ENCODE assay signal across 10 mouse cellular contexts in genomic region chr16:45409064-45409446, GRCm38 (mm10). TPM values are rescaled to one million over a fixed set of nuclear protein-coding genes. Genes with fewer than 3 reads are reported as not detected.
DNase-seq lines count a peak whose midpoint lies in the region; ATAC-seq and TF ChIP-seq lines count a peak whose summit lies in the region.
"Not testable (repeated sequence)": the region's sequence is repeated elsewhere in the genome, so short reads cannot be mapped to it uniquely, and the experiment has no call there.
"Had no signal": no experiment of that assay in that cellular context is flagged by ENCODE, and none has a peak within 500 bp of the region (broad histone marks: within the 10 kb centered on the region; RNA-seq: fewer than 3 reads in every experiment).

No protein-coding gene starts in this region.

- not testable (repeated sequence) for H3K27ac ChIP-seq in CH12.LX (ENCODE audit: insufficient read depth, low read depth); embryonic facial prominence, embryonic 15.5 days (replicated peaks); heart, embryonic 10.5 days; kidney, embryonic 16.5 days (ENCODE audit: low read length); liver, embryonic 12.5 days
- H3K27ac ChIP-seq in hindbrain, embryonic 14.5 days: peak overlapping the region; percentile 94
- peak overlapping the region; percentile 97 for H3K27ac ChIP-seq in neural tube, embryonic 13.5 days (replicated peaks)

- H3K27me3 ChIP-seq in CH12.LX (replicated peaks); embryonic facial prominence, embryonic 15.5 days; heart, embryonic 10.5 days (ENCODE audit: insufficient read depth, poor library complexity, severe bottlenecking); hindbrain, embryonic 14.5 days (ENCODE audit: control insufficient read depth, insufficient read depth, low read length); kidney, embryonic 16.5 days (ENCODE audit: insufficient read depth, low read length); neural tube, embryonic 13.5 days: not testable (repeated sequence)
- peaks cover 19% of the 10 kb centered on the region; the same call in 1 of the 2 replicates for H3K27me3 ChIP-seq in liver, embryonic 12.5 days (replicated peaks)
- H3K27me3 ChIP-seq in megakaryocyte, embryonic 14.5 days (replicated peaks): peaks cover 11% of the 10 kb centered on the region

- 39% methylated on average over 7 of the region's 7 CpGs for WGBS in embryonic facial prominence, embryonic 15.5 days
- 41% methylated on average over 7 of the region's 7 CpGs for WGBS in heart, embryonic 10.5 days
- WGBS in hindbrain, embryonic 14.5 days: 33% methylated on average over 7 of the region's 7 CpGs
- 24% methylated on average over 7 of the region's 7 CpGs for WGBS in kidney, embryonic 16.5 days
- 29% methylated on average over 7 of the region's 7 CpGs for WGBS in liver, embryonic 12.5 days (ENCODE audit: insufficient replicate concordance)
- 34% methylated on average over 7 of the region's 7 CpGs for WGBS in neural tube, embryonic 13.5 days

- H3K4me1 ChIP-seq in CH12.LX (ENCODE audit: control insufficient read depth in 1 of 2, insufficient read depth in 2 of 2): peaks cover 3 to 27% of the 10 kb centered on the region in 2 experiments; a peak in 2 of 4 replicates
- H3K4me1 ChIP-seq in embryonic facial prominence, embryonic 15.5 days; heart, embryonic 10.5 days; kidney, embryonic 16.5 days (ENCODE audit: insufficient read depth, low read length); liver, embryonic 12.5 days; megakaryocyte, embryonic 14.5 days: not testable (repeated sequence)
- peaks cover 14% of the 10 kb centered on the region; the same call in 1 of the 2 replicates for H3K4me1 ChIP-seq in hindbrain, embryonic 14.5 days (replicated peaks; ENCODE audit: control insufficient read depth, insufficient read depth, low read length)
- H3K4me1 ChIP-seq in neural tube, embryonic 13.5 days (replicated peaks): peaks cover 16% of the 10 kb centered on the region

- in situ Hi-C loops in CH12.LX (cut with MboI; ENCODE audit: low pct_ligation_motif_present, low pct_unique_long_range_greater_than_20kb, low sequenced_read_pairs): loop anchor here (10.0 kb wide), 1 partner anchor 74 kb away; no protein-coding TSS in a partner anchor

- peak overlapping the region; percentile 24 for H3K4me2 ChIP-seq in CH12.LX (ENCODE audit: insufficient read depth, low read depth, poor library complexity, severe bottlenecking)
- peak overlapping the region; percentile 76 for H3K4me2 ChIP-seq in embryonic facial prominence, embryonic 15.5 days (replicated peaks)
- peak overlapping the region; percentile 63 for H3K4me2 ChIP-seq in hindbrain, embryonic 14.5 days (replicated peaks)
- H3K4me2 ChIP-seq in kidney, embryonic 16.5 days (replicated peaks; ENCODE audit: low read depth, low read length): peak overlapping the region; percentile 77
- peak overlapping the region; percentile 66 for H3K4me2 ChIP-seq in liver, embryonic 12.5 days
- H3K4me2 ChIP-seq in neural tube, embryonic 13.5 days: peak overlapping the region; percentile 59

- not testable (repeated sequence) for H3K36me3 ChIP-seq in CH12.LX (replicated peaks in 1 of 2; ENCODE audit: control insufficient read depth in 1 of 2, insufficient read depth in 1 of 2, low read length in 1 of 2); embryonic facial prominence, embryonic 15.5 days; heart, embryonic 10.5 days; hindbrain, embryonic 14.5 days (replicated peaks; ENCODE audit: control insufficient read depth, insufficient read depth); kidney, embryonic 16.5 days (ENCODE audit: insufficient read depth, low read length); liver, embryonic 12.5 days; megakaryocyte, embryonic 14.5 days (replicated peaks; ENCODE audit: low read length); neural tube, embryonic 13.5 days

- DNase-seq in CH12.LX (ENCODE audit: extremely low read depth); heart, embryonic 10.5 days (ENCODE audit: low spot score); hindbrain, embryonic 14.5 days (ENCODE audit: low spot score): not testable (repeated sequence)

- TF ChIP-seq EP300 in CH12.LX (IDR thresholded peaks at IDR 0.05; ENCODE audit: low read length): not testable (repeated sequence)

- TF ChIP-seq RAD21 in CH12.LX (IDR thresholded peaks at IDR 0.05; ENCODE audit: low read depth, low read length): not testable (repeated sequence)

- dilution Hi-C loops in CH12.LX (cut with MboI; ENCODE audit: extremely low pct_ligation_motif_present, extremely low pct_unique_long_range_greater_than_20kb, low sequenced_read_pairs): not testable (repeated sequence)

- not testable (repeated sequence) for ATAC-seq in embryonic facial prominence, embryonic 15.5 days (ENCODE audit: insufficient number of reproducible peaks, low FRiP score, low TSS enrichment, low read depth); liver, embryonic 12.5 days
- peak; percentile 62 for ATAC-seq in hindbrain, embryonic 14.5 days (ENCODE audit: low FRiP score)
- peak; percentile 37; the same call in 1 of the 2 replicates for ATAC-seq in kidney, embryonic 16.5 days (ENCODE audit: low FRiP score, low TSS enrichment)
- peak; percentile 47 for ATAC-seq in neural tube, embryonic 13.5 days (ENCODE audit: low read depth)

- H3K79me2 ChIP-seq in CH12.LX (replicated peaks; ENCODE audit: control insufficient read depth, extremely low read depth, insufficient read depth, poor library complexity, severe bottlenecking): peaks cover 14% of the 10 kb centered on the region

- not testable (repeated sequence) for TF ChIP-seq CTCF in CH12.LX (conservative IDR thresholded peaks at IDR 0.05 in 1 of 2, IDR thresholded peaks at IDR 0.05 in 1 of 2; ENCODE audit: low read depth in 2 of 2, low read length in 2 of 2)

- peak overlapping the region; percentile 71 to 93 (median 89) for H3K4me3 ChIP-seq in CH12.LX (replicated peaks in 1 of 3; ENCODE audit: low read depth in 2 of 3, low read length in 2 of 3, poor library complexity in 1 of 3)
- H3K4me3 ChIP-seq in embryonic facial prominence, embryonic 15.5 days (replicated peaks): peak overlapping the region; percentile 64
- peak overlapping the region; percentile 70 for H3K4me3 ChIP-seq in heart, embryonic 10.5 days
- H3K4me3 ChIP-seq in hindbrain, embryonic 14.5 days (replicated peaks; ENCODE audit: low read length): peak overlapping the region; percentile 58
- peak overlapping the region; percentile 69 for H3K4me3 ChIP-seq in kidney, embryonic 16.5 days (ENCODE audit: low read length)
- peak overlapping the region; percentile 49; the same call in 1 of the 2 replicates for H3K4me3 ChIP-seq in liver, embryonic 12.5 days
- peak overlapping the region; percentile 90 for H3K4me3 ChIP-seq in megakaryocyte, embryonic 14.5 days (replicated peaks)
- peak overlapping the region; percentile 69 for H3K4me3 ChIP-seq in neural tube, embryonic 13.5 days

- not testable (repeated sequence) for TF ChIP-seq POLR2A in CH12.LX (IDR thresholded peaks at IDR 0.05; ENCODE audit: low read depth, low read length)

- H3K9ac ChIP-seq in CH12.LX (ENCODE audit: insufficient read depth, low read depth); embryonic facial prominence, embryonic 15.5 days; kidney, embryonic 16.5 days (replicated peaks; ENCODE audit: low read length); liver, embryonic 12.5 days: not testable (repeated sequence)
- peak overlapping the region; percentile 81 for H3K9ac ChIP-seq in hindbrain, embryonic 14.5 days
- H3K9ac ChIP-seq in neural tube, embryonic 13.5 days: peak overlapping the region; percentile 94

- not testable (repeated sequence) for H3K9me3 ChIP-seq in CH12.LX (replicated peaks; ENCODE audit: low read length); embryonic facial prominence, embryonic 15.5 days (replicated peaks); heart, embryonic 10.5 days; hindbrain, embryonic 14.5 days (ENCODE audit: control insufficient read depth, low read length); kidney, embryonic 16.5 days (ENCODE audit: low read length); liver, embryonic 12.5 days (replicated peaks); megakaryocyte, embryonic 14.5 days; neural tube, embryonic 13.5 days

TF ChIP-seq in CH12.LX, 34 proteins besides CTCF, POLR2A, EP300 and RAD21:
- 0 out of 2 replicates have a peak, but pooled peaks have one; percentile 5 for TF ChIP-seq ELF1 (IDR thresholded peaks at IDR 0.05; ENCODE audit: low read depth, low read length)

RNA-seq across cellular contexts. Expression of gene Cd200, which starts 0.2 kb away (rescaled TPM):
- total RNA-seq in CH12.LX (2012; rRNA removed) (63.0 and 77.5 TPM in 2 replicates), CH12.LX (2014; rRNA removed) (13.7 and 15.1 TPM in 2 replicates)
- 15.3 and 17.0 TPM in 2 replicates for polyA plus RNA-seq in CH12.LX (2012; ENCODE audit: insufficient read length, low read depth)
- polyA plus RNA-seq in embryonic facial prominence, embryonic 15.5 days (2015; fragmentation: Nextera tagmentation; extraction: Ambion mirVana): 50.0 and 51.7 TPM in 2 replicates
- 4.2 and 6.1 TPM in 2 replicates for polyA plus RNA-seq in heart, embryonic 10.5 days (2016; fragmentation: Nextera tagmentation; extraction: Ambion mirVana)
- polyA plus RNA-seq in hindbrain, embryonic 14.5 days (2014; fragmentation: Nextera tagmentation; extraction: Ambion mirVana): 356 and 413 TPM in 2 replicates
- 37.2 and 40.1 TPM in 2 replicates for polyA plus RNA-seq in kidney, embryonic 16.5 days (2015; fragmentation: Nextera tagmentation; extraction: Ambion mirVana)
- 0.53 and 0.79 TPM in 2 replicates for polyA plus RNA-seq in liver, embryonic 12.5 days (2016; fragmentation: Nextera tagmentation; extraction: Ambion mirVana)
- not detected in 2 replicates for polyA plus RNA-seq in megakaryocyte, embryonic 14.5 days (2012; ENCODE audit: insufficient read depth, low replicate concordance)
- 207 and 220 TPM in 2 replicates for polyA plus RNA-seq in neural tube, embryonic 13.5 days (2015; fragmentation: Nextera tagmentation; extraction: Ambion mirVana)
- total RNA-seq: granulocyte monocyte progenitor cell, adult 5-6 weeks; MEL had no signal

Comparison
In these comparisons a context has a peak if more than half of its experiments do, and no peak if none do; other contexts are left out.
1. H3K4me2 ChIP-seq: peak in every context shown above with its lines; median percentile 77 in kidney, embryonic 16.5 days; 76 in embryonic facial prominence, embryonic 15.5 days; 66 in liver, embryonic 12.5 days; 63 in hindbrain, embryonic 14.5 days; 59 in neural tube, embryonic 13.5 days; 24 in CH12.LX.